Mouse (Mus musculus): ENCODE data around the gene Rnf121. TPM values are rescaled to one million over a fixed set of nuclear protein-coding genes. Genes with fewer than 3 reads are reported as not detected.

Rnf121 gene
- polyA plus RNA-seq (2017; shearing (Covaris generic)): 10 to 100 TPM; 28.5 to 29.4 TPM

DNA sequence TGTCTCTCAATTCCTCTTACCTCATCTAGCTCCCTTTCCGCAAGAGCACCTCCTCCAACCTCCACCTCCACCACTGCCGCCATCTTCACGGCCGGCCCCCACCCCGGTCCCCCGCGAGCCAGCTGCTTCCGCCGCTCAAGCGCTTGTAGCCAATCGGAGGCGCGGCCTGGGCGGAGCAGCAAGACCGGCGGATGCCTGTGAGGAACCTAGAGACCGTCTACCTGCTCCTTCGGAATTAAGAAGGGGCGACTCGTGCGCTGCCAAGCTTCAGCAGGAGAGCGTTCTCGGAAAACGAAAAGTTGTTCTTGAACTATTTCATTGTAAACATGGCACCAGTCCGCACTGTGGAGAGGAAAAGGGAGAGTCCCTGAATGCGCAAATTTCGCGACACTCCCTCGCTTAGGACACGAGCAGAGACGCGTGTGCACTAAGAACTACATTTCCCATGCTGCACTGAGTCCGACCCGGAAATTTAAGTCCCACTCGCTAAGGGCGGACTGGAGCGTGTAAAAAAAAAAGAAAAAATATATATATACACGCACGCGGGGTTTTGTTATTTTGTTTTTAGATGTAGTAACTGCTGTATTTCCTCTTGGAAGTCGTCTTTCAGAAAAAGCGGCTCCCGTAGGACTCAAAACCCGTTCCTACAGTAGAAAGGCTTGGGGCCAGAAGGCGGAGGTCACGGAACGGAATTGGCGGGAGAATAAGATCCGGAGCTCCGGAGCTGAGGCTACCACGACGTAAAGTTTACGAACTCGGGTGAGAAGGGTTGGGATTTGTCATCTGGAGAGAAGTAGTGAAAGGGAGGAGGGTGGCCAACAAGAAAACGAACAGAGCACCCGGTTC lies at the start of gene Rnf121, which contains the start of the genes Xndc1 and Xntrpc:
Gene Rnf121, minus strand, starts transcription at position 424 of the 846 bp plus-strand sequence.
Gene Xndc1, plus strand, starts transcription at position 466 of the 846 bp plus-strand sequence.
Gene Xntrpc, plus strand, starts transcription at position 668 of the 846 bp plus-strand sequence.
- peak; percentile 96 for ATAC-seq

DNA sequence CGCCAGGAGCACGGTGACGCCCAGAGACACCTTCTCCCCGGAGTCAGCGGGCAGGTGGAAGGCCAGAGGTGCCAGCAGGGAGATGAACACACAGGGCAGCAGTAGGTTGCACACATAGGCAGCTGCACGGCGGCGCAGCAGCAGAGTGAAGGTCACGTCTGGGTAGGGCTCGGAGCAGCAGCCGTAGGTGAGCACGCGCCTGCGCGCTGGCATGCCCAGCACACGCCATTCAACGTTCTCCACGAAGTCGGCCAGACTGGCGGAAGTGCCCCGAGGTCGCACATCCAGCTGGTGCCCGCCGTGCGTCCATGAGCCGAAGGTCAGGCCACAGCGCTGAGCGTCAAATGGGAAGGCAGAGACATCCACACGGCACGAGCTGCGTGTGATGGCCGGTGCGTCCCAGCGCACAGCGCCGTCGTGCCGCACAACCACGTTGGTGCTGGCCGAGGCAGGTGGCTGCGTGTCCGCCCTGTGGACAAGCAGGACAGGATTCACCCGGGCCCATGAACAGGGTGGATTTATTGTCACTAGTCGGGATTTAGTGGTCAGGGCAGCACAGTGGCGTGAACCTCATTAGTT lies 48.0 kb upstream of the Rnf121 start:
- ATAC-seq: no peak

DNA sequence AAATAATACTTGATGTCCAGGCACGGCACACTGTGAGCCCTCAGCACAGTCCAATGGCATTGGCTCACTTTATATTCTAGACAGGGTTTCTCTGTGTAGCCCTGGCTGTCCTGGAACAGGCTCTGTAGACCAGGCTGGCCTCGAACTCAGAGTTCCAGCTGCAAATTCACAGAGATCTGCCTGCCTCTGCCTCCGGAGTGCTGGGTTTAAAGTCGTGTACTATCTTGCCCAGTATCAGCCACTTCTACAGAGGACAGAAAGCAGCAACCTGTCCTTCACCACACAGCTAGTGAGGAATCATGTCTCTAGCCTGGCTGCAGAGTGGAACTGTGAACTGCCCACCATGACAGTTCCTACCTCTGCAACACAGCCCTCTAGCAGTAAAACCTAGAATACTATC lies 44.5 kb upstream of the Rnf121 start:
- no peak for ATAC-seq

DNA sequence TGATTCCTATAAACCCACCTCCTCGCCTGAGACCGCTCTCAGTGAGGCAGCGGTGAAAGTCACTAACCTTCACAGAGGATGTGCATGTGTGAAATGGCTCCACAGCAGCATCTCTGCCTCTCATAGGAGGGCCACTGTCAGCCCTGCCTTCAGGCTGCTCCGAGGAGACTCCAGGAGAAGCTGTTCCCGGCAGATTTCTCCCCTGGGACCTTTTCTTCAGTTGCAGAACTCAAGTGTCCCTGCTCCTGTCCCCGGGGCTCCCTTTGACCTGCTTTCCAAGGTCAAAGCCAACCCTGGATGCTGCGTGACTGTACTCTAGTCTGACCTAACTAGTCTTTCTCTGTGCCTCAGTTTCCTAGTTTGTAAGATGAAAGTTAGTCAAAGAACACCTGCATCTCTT lies 43.9 kb upstream of the Rnf121 start, which contains the start of gene Art5:
Gene Art5, minus strand, starts transcription at position 319 of the 400 bp plus-strand sequence.
- ATAC-seq: no peak

DNA sequence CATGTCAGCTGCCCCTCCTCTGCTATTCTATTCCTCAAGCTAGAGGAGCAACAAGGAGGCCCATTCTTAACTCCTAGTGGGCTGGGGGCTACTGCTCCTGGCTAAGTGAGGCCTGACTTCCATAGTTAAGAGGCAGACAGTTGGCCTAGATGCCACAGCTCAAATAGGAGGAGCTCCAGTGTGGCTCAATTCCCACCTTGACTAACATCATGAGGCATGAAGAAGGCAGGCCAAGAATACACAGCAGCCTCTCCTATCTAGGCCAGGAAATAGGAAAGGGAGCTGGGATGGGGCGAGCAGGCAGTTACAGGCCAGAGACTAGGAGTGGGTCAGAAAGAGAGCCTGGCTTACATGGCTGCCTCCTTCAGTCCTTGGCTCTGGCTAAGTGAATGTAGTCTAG lies 42.9 kb upstream of the Rnf121 start:
- no peak for ATAC-seq

DNA sequence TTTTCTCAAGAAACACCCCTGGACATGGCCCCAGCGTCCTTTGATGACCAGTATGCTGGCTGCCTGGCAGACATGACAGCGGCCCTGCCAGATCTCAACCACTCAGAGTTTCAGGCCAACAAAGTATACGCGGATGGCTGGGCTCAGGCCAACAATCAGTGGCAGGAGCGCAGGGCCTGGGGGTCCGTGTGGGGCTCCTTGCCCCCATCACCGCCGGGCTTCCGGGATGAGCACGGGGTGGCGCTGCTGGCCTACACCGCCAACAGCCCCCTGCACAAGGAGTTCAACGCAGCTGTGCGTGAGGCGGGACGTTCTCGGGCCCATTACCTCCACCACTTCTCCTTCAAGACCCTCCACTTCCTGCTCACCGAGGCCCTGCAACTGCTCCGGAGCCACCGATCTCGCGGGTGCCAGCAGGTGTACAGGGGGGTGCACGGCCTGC lies 41.5 kb upstream of the Rnf121 start:
- no peak for ATAC-seq

DNA sequence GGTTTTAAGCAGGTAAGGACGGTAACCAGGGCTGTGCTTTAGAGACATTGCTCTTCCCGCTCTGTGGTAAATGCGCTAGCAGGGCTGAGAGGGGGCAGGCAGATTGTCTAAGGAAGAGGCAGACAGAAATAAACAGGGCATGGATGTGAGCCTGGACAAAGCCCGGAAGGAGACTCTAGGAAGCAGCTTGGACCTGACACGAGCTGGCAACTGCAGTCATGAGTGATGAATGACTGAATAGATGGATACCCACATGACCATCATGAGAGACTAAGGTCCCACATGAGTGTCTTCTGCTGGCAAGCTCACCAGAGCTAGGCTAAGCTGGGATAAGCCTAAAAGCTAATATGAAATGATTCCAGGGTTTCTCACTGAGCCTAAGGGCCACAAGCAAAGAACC lies 38.9 kb upstream of the Rnf121 start:
- ATAC-seq: no peak

DNA sequence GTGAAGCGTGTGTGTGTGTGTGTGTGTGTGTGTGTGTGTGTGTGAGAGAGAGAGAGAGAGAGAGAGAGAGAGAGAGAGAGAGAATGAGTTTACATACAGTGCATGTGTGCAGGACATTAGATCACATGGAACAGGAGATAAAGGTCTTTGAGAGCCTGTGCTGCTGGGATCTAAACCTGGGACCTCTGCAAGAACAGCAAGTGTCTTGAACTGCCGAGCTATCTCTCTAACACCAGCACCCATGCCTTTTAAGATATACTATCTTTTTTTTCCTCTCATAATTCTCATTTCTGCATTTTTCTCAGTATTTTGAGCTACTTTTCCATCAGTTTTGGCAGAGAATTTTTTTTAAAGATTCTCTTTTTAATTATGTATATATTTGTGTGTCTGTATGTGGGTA lies 38.3 kb upstream of the Rnf121 start:
- ATAC-seq: no peak

DNA sequence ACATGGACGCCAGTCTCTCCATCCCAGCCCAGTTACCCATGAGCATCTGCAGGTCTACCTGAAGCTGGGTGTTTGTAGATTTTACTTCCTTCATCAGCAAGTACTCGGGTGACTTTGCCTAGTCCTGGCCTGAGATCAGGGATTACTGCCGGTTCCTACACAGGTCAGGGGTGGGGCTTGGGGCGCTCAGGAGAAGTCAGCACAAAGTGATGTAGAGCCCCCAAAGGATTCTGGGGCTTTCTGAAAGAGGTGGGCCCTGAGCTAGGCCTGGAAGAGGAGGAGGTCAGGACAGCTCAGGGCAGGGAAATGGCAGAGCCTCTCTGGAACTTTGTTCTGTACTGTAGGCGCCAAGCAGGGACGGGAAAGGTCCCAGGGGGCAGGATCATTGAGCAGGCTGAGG lies 37.4 kb upstream of the Rnf121 start:
- no peak for ATAC-seq

DNA sequence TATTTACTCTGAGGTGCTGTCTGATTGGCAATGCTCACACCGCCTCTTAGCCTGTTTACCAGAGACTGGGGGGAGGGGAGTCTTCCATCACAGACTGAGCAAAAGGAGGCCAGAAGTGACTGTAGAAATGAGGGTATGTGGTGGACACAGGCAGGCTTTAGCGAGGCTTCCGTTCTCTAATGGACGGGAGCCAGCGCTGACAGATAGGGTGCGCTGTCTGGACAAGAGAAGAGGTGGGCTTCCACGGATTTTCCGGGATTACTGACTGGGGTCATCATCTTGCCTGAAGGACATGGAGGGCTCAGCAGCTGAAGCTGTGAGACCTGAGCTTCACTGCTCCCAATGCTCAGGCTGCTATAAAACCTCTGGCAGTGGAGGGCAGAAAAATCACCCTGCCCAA lies 37.0 kb upstream of the Rnf121 start:
- no peak for ATAC-seq

DNA sequence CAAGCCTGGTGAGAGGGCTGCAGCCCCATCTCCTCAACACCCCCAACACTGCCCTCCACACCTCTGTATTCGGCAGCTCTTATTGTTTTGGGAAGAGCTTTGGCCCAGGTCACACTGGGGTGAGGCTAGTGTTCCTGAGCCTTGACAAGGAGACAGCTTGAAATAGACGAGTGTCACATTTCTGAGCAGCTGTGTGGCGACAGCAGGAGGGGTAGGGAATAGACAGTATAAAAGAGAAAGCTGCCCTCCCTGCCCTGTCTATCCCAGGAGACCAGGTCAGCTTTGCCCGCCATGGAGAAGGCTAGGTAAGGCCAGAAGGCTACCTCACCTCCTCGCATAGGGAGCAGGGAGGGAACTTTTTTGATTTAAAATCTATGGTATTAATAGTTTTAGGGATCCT lies 36.2 kb upstream of the Rnf121 start, which contains the start of gene Art1:
Gene Art1, plus strand, starts transcription at position 257 of the 400 bp plus-strand sequence.
- no peak for ATAC-seq

DNA sequence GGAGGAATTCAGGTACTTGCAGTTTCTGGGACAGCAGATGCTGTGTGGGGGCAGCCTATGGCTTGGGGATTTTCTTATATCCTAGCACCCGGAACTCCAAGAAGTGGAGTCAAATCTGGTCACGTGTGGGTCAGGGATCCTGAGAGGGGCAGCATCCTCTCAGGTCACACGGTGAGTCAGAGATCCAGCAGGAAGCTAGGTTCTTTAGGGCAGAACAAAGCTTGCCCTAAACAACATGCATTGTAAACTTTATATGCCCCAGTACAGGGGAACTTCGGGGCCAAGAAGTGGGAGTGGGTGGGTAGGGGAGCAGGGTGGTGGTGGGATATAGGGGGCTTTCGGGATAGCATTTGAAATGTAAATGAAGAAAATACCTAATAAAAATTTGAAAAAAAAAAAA lies 35.6 kb upstream of the Rnf121 start:
- ATAC-seq: no peak

DNA sequence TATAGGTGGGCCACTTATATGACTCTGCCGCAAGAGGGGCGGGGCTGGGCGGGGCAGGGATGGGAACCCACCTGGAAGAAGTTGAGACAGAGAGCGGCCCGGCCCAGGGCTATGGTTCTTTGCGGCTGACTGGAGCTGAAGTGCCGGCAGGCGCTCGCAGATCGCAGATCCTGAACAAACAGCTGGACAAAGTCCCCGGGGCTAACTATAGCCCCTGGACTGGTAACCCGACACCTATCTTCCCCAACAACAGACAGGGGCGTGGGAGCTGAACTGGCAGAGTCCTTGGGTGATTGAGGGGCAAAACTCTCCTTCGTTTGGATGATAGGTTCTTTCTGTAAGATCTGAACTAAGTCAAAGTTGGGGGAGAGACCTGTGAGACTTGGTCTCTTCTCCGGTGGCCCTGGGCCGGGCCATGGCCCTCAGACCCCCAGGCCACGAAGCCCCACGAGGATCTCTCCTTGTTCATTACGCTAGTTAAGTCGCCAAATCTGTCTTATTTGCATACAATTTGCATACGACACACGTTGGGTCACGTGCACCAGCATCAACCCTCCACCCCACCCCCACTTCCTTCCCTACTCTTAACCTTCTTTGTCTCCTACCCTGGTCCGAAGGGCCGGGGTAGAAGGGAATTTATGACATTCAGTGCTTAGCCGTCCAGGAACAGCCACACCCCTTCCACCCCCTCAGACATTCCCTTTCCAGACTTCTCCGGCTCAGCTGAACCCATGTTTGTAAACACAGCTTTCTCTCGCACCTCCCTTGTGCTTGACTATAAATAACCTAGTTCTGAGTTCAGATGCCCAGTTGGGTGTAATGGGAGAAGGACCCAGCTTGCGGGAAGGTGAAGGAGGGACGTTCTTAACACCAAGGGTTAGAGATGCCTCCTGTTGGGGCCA lies 34.7 kb upstream of the Rnf121 start:
- peak; percentile 96 for ATAC-seq

DNA sequence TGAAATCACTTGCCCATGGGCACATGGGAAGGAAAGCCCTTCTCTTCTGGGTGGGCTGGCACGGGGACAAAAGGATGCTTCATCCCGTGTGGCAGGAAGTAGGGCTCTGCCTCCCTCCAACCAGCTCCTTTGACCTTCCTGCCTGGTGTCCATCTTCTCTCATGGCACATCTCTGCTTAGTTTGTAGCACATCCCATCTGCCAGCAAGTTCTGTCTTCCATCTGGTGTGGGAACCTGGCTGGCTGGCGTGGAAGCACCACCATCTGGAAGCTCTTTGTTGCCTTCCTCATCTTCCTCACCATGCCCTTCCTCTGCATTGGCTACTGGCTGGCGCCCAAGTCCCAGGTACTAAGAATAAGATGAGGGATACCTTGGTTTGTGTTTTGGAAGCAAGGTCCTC lies 22.1 kb upstream of the Rnf121 start:
- ATAC-seq: no peak

DNA sequence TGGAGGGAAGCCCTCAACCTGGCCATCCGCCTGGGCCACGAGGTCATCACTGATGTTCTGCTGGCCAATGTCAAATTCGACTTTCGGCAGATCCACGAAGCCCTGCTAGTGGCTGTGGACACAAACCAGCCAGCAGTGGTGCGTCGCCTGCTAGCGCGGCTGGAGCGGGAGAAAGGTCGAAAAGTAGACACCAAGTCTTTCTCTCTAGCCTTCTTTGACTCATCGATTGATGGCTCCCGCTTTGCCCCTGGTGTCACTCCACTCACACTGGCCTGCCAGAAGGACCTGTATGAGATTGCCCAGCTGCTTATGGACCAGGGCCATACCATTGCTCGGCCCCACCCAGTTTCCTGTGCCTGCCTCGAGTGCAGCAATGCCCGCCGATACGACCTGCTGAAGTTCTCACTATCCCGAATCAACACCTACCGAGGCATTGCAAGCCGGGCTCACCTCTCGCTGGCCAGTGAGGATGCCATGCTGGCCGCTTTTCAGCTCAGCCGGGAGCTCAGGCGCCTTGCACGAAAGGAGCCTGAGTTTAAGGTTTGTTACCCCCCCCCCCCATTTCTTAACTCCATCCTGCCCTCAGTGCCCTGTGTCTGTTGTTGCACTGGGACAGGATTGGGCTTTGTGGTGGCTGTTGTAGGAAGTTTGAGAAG lies 18.9 kb upstream of the Rnf121 start:
- ATAC-seq: no peak

DNA sequence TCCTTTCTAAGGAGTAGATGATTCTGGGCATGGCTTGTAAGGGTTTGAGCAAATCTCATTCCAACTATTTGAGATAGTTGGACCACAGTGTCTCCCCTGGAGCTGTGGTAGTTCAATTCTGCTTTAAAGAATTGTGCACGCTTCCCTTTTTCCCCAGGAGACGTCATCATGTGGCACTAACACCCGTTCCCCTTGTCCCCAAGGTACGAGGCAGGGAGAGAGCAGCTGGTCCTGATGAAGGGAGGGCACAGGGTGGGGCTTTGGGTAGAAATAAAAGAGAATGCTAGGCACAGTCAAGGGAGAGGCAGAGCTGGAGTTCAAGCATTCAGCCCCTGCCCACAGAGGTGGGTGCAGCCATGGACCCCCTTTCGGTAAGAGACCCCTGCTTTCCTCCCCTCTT lies 17.5 kb upstream of the Rnf121 start, which contains the start of gene Trpc2:
Gene Trpc2, plus strand, starts transcription at position 301 of the 400 bp plus-strand sequence.
- ATAC-seq: no peak

DNA sequence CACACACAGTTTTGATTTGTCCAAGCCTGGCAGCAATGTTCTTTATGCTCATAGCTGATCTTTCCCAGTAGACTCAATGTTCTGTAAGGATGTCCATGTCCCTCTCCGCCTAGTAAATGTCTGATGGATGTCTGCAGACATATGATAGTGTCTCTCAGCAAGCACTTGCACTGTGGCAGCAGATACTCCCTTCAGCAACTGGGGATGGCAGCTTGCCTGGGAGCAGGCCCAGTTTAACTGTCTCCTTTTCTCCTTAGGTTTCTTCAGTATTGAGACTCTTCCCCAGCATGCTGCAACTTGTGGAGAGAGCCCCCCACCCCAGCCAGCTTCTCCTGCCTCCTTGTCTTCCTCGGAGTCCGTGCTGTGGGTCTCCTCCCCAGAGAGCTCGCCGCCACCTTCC lies 16.5 kb upstream of the Rnf121 start:
- ATAC-seq: no peak

DNA sequence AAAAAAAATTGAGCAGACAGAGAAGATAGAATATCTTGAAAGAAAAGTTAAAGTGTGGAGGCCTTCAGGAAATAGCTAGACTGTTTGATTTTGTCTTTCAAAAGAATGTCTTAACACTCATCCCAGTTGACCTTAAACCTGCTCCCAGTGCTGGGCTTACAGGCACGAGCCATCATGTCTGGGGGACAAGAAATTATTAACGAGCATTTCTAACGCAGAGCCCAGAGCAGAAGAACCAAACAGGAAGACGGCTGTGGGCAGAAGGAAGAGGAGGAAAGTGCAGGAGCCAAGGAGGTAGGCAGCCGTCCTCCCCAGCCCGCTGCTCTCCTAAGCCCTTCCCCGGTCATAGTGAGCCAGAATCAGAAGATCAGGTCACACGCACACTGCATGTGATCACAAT lies 15.0 kb upstream of the Rnf121 start:
- no peak for ATAC-seq

DNA sequence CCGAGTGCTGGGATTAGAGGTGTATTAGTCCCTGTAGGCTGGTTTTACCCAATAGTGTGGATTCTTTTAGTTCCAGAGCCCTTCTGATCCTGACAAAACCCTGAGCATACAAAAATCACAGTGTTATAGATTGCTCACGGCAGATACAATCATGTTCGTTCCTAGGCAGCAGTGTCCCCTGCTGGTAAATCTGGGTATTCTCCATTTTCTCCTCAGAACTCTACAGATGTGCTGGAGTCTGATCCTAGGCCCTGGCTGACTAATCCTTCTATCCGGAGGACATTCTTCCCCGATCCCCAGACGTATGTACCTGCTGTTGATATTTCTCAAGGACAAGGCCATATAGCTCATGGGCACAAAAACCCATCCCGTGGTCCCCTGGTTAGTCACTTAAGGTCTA lies 13.2 kb upstream of the Rnf121 start:
- peak; percentile 66 for ATAC-seq

DNA sequence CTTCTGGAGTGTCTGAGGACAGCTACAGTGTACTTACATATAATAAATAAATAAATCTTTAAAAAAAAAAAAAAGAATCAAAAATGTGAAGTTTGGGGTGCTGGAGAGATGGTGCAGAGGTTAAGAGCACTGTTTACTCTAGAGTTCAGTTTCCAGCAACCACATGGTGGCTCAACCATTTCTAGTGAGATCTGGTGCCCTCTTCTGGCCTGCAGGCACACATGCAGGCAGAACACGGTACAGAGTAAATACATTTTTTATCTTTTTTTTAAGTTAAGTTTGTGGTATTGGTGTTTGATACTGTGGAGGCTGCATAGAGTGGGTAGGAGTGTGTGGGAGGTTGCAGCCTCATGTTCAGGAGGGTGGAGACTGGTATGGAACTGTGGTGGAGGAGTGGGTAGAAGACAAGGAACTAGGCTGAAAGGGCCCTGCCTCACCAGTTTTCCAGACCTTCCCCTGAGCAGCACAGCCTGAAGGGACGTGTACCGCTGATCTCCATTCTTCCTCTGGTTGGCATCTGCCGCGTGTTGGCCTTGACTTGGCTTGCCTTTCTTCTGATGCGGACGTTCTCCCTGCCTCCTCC lies 11.5 kb upstream of the Rnf121 start:
- peak; percentile 63 for ATAC-seq

DNA sequence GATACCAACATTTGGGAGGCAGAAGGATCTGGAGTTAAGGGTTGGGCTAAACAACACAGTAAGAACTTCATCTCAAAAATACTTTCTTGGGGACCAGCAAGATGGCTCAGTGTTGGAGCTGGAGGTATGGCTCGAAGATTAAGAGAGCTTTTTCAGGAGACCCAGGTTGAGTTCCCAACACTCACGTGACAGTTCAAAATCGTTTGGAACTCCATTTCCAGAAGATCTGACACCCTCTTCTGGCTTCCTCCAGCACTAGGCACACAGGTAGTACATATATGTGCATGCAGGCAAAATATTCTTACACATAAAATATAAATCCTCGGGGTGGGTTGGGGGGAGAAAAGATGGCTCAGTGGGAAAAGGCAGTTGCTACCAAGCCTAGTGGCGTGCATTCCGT lies 1.1 kb upstream of the Rnf121 start:
- no peak for ATAC-seq

DNA sequence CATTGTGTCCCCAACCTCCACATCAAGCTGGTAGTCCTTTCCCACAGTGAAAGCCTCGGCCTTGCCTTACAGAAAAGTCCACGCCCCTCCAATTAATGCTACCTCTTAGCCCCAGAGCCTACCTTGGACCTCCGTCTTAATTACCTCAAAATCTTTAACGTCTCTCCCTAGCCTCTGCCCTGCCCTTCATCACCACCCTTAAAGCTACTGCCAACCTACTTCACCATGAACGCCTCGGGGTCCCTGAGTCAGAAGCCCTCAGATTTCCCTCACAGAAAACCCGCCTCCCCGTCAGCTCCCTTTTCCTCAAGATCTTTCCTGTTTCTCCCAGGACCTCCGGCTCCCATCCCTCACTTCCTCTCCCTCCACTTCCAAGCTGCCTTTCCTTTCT lies 619 bp downstream of the Rnf121 start:
- ATAC-seq: no peak

Data from CD4-positive, CD25-positive, alpha-beta regulatory T cell, adult 4 months (primary cell).